Mouse (Mus musculus) left cerebral cortex, adult 2 months (tissue): ENCODE data around the gene Prkaca. TPM values are rescaled to one million over a fixed set of nuclear protein-coding genes. Genes with fewer than 3 reads are reported as not detected.

Experiments
- DNase-seq, 2 experiments: peaks; one replicate each; pipeline ENCODE4 v3.0.0; 2021 to 2022; ENCODE audit warnings: low spot score in 2 of 2, mixed read lengths in 1 of 2; ENCODE audit errors: extremely low spot score in 1 of 2
- H3K27ac ChIP-seq: fragments of 200-600 bp; 2 replicates; pipeline ENCODE4 v1.8.1; 2022
- H3K4me3 ChIP-seq: fragments of 200-600 bp; 2 replicates; pipeline ENCODE4 v1.8.1; 2022
- CTCF ChIP-seq: fragments of 200-600 bp; IDR thresholded peaks from 2 replicates; pipeline ENCODE4 v1.8.1; 2022; ENCODE audit warnings: antibody characterized with exemption, mild to moderate bottlenecking, moderate library complexity
- intact Hi-C: fragments of 180-260 bp; cut with DNase I; formaldehyde crosslinking; loops from one replicate; pipeline ENCODE4 v1.15.1; 2025
- microRNA-seq, 2 experiments: library from miRNA; unstranded; fragments of <30 nt; microRNA quantifications; one replicate each; pipeline ENCODE4 v1.2.0; 2021
- total RNA-seq, 2 experiments: library from RNA; stranded (reverse); gene quantifications; 2 replicates each; pipeline ENCODE4 v1.2.3; 2021

Gene Prkaca
- total RNA-seq, 2 experiments from 2014 or later = 236 to 250 TPM

DNA sequence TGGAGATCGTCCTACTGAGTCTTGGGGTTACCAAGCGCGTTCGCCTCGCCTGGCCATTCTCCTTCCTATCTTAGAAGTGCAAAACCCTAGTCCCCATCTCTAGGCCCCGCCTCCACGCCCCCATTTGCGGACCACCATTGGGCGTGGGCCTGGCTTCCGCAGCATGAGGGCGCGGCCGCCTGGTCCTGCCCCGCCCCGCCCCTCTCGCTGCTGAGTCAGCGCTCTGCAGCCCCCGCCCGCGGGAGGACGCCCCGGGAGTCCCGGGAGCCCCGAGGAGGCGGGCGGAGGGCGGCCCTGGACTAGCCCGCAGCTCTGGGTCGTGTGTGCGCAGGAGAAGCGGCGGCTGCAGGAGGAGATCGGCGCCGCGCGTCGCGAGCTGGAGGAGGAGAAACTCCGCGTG, 53.1 kb downstream of the Prkaca start:
- intact Hi-C loops = no loop called here
- DNase-seq = peak; percentile 31 to 36
- no peak for TF ChIP-seq CTCF
- Histone ChIP-seq H3K4me3 (peak overlapping the region; percentile 39), H3K27ac (no peak overlapping the region)

DNA sequence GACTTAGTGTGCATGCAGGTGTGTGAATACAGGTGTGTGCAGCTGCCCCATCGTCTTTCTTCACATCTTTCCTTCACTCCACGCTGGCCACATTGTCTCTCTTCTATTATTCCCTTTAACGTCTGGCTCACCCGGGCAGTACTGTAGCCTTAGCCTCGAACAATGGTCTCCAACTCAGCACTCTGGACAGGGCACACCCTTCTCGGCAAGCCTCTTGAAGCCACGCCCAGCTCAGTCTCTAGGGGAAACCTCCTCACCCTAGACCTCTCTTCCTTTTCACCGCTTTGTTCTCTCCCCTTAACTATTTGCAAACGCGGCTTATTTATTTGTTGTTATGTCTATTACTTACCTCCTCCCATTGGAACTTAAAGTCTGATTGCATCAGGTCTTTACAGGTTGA, 54.7 kb downstream of the Prkaca start:
- DNase-seq = no peak
- no peak overlapping the region for H3K27ac ChIP-seq
- H3K4me3 ChIP-seq = no peak overlapping the region
- no peak for TF ChIP-seq CTCF
- intact Hi-C loops = no loop called here

DNA sequence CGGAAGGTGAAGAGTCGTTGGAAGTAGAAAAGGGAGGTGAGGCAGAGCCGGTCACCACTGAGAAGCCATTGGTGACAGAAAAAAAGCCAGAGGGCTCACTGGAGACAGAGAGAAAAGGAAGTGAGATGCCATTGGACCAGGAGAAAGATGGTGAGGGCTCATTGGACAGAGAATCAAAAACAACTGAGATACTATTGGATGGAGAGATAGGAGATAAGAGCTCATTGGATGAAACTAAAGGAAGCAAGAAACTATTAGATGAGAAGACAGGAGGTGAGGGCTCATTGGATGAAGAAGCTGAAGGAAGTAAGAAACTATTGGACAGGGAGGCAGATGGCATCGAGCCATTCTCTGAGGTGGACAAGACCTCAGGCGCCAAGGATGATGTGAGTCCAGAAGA, 56.5 kb downstream of the Prkaca start:
- intact Hi-C loops = no loop called here
- no peak for DNase-seq
- TF ChIP-seq CTCF = no peak
- Histone ChIP-seq H3K4me3 (no peak overlapping the region), H3K27ac (no peak overlapping the region)

DNA sequence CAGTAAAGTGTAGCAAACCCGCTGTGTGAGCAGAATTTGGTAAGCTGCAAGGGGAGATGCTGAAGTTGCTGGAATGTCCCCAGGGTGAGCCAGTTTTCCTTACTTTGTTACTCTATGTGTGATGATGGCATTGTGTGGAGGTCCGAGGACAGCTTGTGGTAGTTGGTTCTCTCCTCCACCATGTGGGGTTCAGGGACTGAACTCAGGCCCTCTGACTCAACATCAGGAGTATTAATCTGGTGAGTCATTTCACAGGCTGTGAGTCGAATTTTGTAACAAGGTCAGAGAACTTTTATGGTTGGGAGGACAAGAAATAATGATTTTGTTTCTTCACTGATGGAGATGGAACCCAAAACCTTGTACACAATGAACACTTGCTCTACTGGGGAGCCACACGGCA, 60.0 kb downstream of the Prkaca start:
- no peak overlapping the region for H3K4me3 ChIP-seq
- intact Hi-C loops = no loop called here

DNA sequence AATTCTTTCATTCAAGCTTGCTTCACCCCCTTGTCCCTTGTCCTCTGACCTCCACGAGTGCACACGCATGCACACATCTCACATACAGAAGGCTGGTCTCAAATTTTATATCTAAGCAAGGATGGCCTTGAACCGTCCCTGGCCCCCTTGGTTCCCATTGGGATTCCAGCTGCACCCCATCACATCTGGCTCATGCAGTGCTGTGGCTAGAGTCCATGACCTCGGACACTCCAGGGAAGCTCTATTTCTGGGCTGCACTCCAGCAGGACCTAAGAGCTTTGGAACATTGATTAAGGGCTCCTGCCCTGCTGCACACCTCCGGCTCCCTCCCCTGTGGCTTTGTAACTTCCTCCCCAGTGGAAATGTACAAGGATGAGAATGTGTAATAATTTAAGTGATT, 65.2 kb downstream of the Prkaca start:
- H3K4me3 ChIP-seq = no peak overlapping the region
- intact Hi-C loops = loop anchor here (5.0 kb wide), 2 partner anchors 174 to 319 kb away; no protein-coding TSS in a partner anchor
- no peak overlapping the region for H3K27ac ChIP-seq
- no peak for TF ChIP-seq CTCF
- DNase-seq = no peak

More for the DNA sequence above, 60.0 kb downstream of the Prkaca start:
- H3K27ac ChIP-seq = no peak overlapping the region
- no peak for TF ChIP-seq CTCF
- DNase-seq = no peak

DNA sequence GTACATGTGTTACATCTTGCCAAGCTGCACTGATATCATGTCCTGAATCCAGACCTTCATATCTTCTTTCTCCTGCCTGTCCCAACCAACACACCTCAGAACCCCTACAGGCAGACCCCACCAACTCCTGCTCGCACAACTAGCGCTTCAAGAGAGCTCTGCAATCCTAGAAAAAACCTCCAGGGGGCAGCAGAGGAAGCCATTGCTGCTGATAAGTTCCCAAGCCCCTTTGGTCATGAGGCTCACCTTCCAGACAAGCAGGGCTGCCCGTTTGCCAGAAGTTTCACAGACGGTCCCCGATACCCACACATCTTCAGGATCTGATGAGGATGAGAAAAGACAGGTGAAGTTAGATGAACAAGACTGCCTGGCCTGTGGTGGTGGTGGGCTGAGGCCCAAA, 66.3 kb downstream of the Prkaca start:
- Histone ChIP-seq H3K27ac (no peak overlapping the region), H3K4me3 (no peak overlapping the region)
- DNase-seq = peak; percentile 66 to 72
- TF ChIP-seq CTCF = peak; percentile 86
- intact Hi-C loops = loop anchor here (5.0 kb wide), 2 partner anchors 173 to 318 kb away; no protein-coding TSS in a partner anchor

DNA sequence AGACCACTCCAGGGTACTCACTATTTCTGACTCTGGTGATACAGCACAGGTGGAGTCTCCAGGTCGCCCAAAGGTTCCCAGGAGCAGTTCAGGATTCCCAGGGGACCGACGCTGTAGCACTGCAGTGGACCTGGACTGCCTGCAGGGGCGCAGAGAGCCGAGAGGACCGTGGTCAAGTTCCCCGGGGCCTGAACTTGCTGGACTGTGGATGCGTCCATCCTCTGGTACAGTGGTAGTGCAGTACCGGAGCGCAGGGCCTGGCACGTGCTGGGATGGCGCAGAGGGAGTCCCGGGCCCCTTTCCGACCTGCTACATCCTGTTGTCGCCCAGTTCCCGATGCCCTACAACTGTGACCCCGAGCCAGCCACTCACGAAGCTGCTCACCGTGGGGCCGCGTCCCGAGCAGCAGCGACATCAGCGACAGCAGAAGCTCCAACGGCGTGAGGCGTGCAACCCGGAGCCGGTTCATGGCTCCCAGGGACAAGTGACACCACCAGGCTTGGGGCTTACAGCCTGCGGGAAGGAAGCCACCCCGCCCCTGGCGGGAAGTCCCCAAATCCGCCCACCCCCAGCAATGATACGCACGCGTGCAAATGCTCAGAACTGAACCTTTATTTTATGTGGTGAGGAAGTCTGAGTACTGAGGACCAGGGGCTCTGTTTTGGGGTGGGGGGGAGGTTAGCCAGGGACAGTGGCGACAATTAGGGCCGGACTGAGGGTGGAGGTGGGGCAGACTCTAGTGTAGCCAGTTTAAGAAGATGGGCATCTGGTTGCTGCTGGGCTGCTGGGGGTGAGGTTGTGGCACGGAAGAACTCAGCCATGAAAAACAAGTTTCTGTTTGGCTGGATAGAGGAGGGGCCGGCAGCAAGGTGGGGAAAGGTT, 69.5 kb downstream of the Prkaca start, which contains the start of gene Il27ra:
Il27ra (minus strand) TSS at position 524 of the 882 bp plus-strand sequence.
- peak; percentile 70 for TF ChIP-seq CTCF
- intact Hi-C loops = loop anchor here (5.0 kb wide), 1 partner anchor 130 kb away; no protein-coding TSS in a partner anchor

DNA sequence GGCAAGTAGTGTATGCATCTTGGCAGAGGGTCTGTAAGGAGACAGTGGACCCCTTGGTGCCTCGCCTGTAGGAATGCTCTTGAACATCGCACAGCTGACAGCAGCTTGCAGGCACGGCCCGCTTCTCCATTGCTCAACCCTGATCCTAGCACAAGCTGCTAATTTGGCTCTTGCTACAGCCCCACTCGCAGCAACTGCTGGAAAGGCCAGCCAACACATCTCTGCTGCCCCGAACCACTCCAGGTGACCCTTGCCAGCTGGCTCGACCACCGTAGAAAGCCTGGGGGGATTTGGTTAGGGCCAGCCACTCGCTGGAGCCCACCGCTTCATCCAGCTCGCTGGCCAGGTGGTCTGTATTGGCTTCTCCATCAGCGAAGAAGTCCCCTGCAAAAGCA, 70.2 kb downstream of the Prkaca start:
- no peak for TF ChIP-seq CTCF
- no peak for DNase-seq
- H3K27ac ChIP-seq = no peak overlapping the region
- intact Hi-C loops = loop anchor here (5.0 kb wide), 1 partner anchor 129 kb away; no protein-coding TSS in a partner anchor
- no peak overlapping the region for H3K4me3 ChIP-seq

More for the DNA sequence above, 69.5 kb downstream of the Prkaca start, which contains the start of gene Il27ra:
- Histone ChIP-seq H3K27ac (no peak within 1 kb of the TSS), H3K4me3 (peak within 1 kb of the TSS; percentile 38)
- DNase-seq = peak in 1 of 2 experiments; percentile 37

DNA sequence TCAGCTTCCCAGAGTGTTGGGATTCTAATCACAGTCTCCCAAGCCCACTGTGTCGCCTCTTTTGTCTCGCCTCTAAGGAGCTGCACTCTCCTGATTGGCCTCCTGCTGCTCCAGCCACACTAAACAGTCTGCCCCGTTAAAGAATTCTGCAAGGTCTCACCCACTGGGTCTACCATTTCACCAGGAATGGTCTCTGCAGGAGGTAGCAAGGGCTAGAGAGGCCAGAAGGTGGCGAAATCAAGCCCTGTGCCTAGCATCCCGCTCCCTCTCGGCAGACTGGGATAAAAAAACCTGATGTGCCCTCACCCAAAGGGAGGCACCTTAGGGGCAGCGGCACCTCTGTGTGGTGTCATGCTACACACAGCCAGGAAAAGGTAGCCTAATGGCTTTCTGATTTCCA, 71.3 kb downstream of the Prkaca start:
- no peak overlapping the region for H3K27ac ChIP-seq
- DNase-seq = no peak
- intact Hi-C loops = loop anchor here (5.0 kb wide), 1 partner anchor 128 kb away; no protein-coding TSS in a partner anchor
- TF ChIP-seq CTCF = no peak
- H3K4me3 ChIP-seq = no peak overlapping the region

DNA sequence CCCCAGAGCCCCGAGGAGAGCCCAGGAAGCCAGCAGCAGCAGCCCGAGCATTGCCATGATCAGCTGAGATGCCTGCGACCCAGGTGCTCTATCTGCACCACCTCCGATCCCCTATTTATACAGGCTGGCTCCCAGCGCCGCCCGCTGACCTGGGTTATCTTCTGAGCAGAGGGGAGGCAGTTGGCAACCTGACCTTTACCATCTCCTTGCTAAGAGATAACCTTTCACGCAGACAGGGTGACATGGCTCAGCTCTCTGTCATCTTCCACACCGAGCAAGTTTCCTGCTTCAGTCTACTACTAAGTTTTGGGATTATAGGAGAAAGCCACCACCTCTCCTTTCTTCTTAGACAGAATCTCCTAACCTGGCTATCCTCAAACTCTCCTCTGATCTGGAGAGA, 72.1 kb downstream of the Prkaca start, which contains the start of gene Rln3:
Rln3 (minus strand) TSS at position 101 of the 400 bp plus-strand sequence.
- intact Hi-C loops = loop anchor here (5.0 kb wide), 1 partner anchor 127 kb away; no protein-coding TSS in a partner anchor
- Histone ChIP-seq H3K4me3 (no peak within 1 kb of the TSS), H3K27ac (no peak within 1 kb of the TSS)
- no peak for TF ChIP-seq CTCF
- no peak for DNase-seq

Small RNA genes within 50 kb of the gene (microRNA-seq; reads per million reads assigned to microRNA genes)
- gene Gm44330 (0 to 0.24 reads per million in 2 experiments), gene Gm44450 (0 reads per million in 2 experiments), gene Mir1199 (0.97 to 2.6 reads per million in 2 experiments), gene Mir8111 (11.9 to 13.9 reads per million in 2 experiments)

Other genes starting within 250 kb of the Prkaca start
- gene Adgre5, start 231.7 kb upstream of the Prkaca start, total RNA-seq = 10 to 100 TPM in 1 of 2 experiments, 1 to 10 TPM in 1; 8.9 to 11.5 TPM
- 100 to 1,000 TPM; 397 to 418 TPM for gene Adgrl1, start 72.9 kb upstream of the Prkaca start, total RNA-seq
- gene Gm10644, start 17.8 kb upstream of the Prkaca start, total RNA-seq = under 1 TPM; 0.44 to 0.63 TPM
- under 1 TPM; 0.35 to 0.66 TPM for gene Asf1b, start 17.5 kb upstream of the Prkaca start, total RNA-seq
- 10 to 100 TPM; 39.3 to 43.7 TPM for gene Samd1, start 24.7 kb downstream of the Prkaca start, total RNA-seq
- under 1 TPM in 1 of 2 experiments, not detected in 1; 0.41 TPM for gene 1700067K01Rik, start 28.5 kb downstream of the Prkaca start, total RNA-seq
- 1 to 10 TPM; 1.0 to 1.3 TPM for gene 2210011C24Rik, start 39.2 kb downstream of the Prkaca start, total RNA-seq
- 1 to 10 TPM; 2.2 to 2.7 TPM for gene Palm3, start 48.5 kb downstream of the Prkaca start, total RNA-seq
- gene Il27ra, start 69.6 kb downstream of the Prkaca start, total RNA-seq = under 1 TPM; 0.23 to 0.41 TPM
- gene Rln3, start 72.0 kb downstream of the Prkaca start, total RNA-seq = not detected
- 1 to 10 TPM; 2.8 to 3.5 TPM for gene Gm10643, start 92.1 kb downstream of the Prkaca start, total RNA-seq
- 10 to 100 TPM; 27.1 to 30.0 TPM for gene Rfx1, start 93.8 kb downstream of the Prkaca start, total RNA-seq
- 10 to 100 TPM; 17.9 to 18.0 TPM for gene Dcaf15, start 131.8 kb downstream of the Prkaca start, total RNA-seq
- gene Podnl1, start 153.0 kb downstream of the Prkaca start, total RNA-seq = not detected
- gene Cc2d1a, start 174.9 kb downstream of the Prkaca start, total RNA-seq = 10 to 100 TPM; 49.9 to 52.2 TPM
- gene 4930432K21Rik, start 175.0 kb downstream of the Prkaca start, total RNA-seq = 1 to 10 TPM; 2.0 to 2.8 TPM
- gene Nanos3, start 212.2 kb downstream of the Prkaca start, total RNA-seq = 1 to 10 TPM; 2.0 to 3.0 TPM